Mouse (Mus musculus) c-Kit-positive CD71-positive TER-119-positive erythroid progenitor cells, embryonic 14.5 days (primary cell): ENCODE measurements at regions not wholly inside any gene's neighbourhood (a gene's known extent, or its start where the extent isn't known, plus 50 kb on each side); places are given as distances from the start of the nearest gene placed in this dataset.

Experiments used
- DNase-seq: peaks from one replicate; pipeline ENCODE4 v3.0.0-alpha.2; 2013; ENCODE audit warnings: low spot score

DNA sequence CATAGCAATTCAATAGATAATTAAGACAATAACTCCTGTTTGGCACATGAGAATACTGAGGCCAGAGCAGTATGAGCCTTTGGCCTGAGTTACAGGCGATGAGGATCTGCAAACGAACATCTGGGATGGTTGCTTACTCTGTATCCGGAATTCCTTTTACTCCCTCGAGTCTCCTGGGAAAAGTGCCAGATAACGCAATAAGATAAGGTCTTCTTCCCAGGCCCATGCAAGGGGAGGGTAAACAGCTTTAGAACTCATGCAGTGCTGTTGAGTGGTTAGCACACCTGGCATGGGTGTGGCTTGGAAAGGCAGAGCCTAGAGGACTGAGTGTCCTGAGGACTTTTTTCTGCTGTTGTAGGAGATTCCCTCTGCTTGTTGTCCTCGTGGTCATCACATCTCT, 598.2 kb downstream of the 9430069I07Rik start:
- DNase-seq, result no peak

- DNase-seq, result no peak
Measured at GRCm38 (mm10) chr15:33758771-33759170, 598.9 kb downstream of the 9430069I07Rik start.
